In genomic region chr8:81478674-81479073, GRCm38 (mm10) we compare ENCODE assay signal across 10 mouse cellular contexts.
DNase-seq lines count a peak whose midpoint lies in the region; ATAC-seq and TF ChIP-seq lines count a peak whose summit lies in the region.
"Had no signal": no experiment of that assay in that cellular context is flagged by ENCODE, and none has a peak within 500 bp of the region (broad histone marks: within the 10 kb centered on the region; RNA-seq: fewer than 3 reads in every experiment).

No protein-coding gene starts in this region.

- no peak overlapping the region for H3K27ac ChIP-seq in left cerebral cortex, adult 2 months
- H3K27ac ChIP-seq in midbrain, embryonic 16.5 days (ENCODE audit: low read length), result no peak overlapping the region
- H3K27ac ChIP-seq: embryonic facial prominence, embryonic 13.5 days; neural tube, embryonic 12.5 days had no signal

- H3K4me3 ChIP-seq in left cerebral cortex, adult 2 months, result no peak overlapping the region
- H3K4me3 ChIP-seq in midbrain, embryonic 16.5 days (ENCODE audit: low read depth, low read length), result no peak overlapping the region
- H3K4me3 ChIP-seq: embryonic facial prominence, embryonic 13.5 days; neural tube, embryonic 12.5 days had no signal

- no peaks in the 10 kb centered on the region for H3K9me3 ChIP-seq in midbrain, embryonic 16.5 days (replicated peaks; ENCODE audit: control insufficient read depth, low read length, poor library complexity, severe bottlenecking)
- H3K9me3 ChIP-seq: embryonic facial prominence, embryonic 13.5 days; neural tube, embryonic 12.5 days had no signal

- intact Hi-C loops in left cerebral cortex, adult 2 months (cut with DNase I), result loop anchor here (5.0 kb wide), 3 partner anchors 549 to 1364 kb away; no protein-coding TSS in a partner anchor
- intact Hi-C loops in left cerebral cortex, postnatal 4 days (cut with DNase I), result loop anchor here (5.0 kb wide), 1 partner anchor 549 kb away; no protein-coding TSS in a partner anchor

- H3K4me1 ChIP-seq in midbrain, embryonic 16.5 days (ENCODE audit: control insufficient read depth, insufficient read depth, low read length), result no peaks in the 10 kb centered on the region
- H3K4me1 ChIP-seq: embryonic facial prominence, embryonic 13.5 days; neural tube, embryonic 12.5 days had no signal

- 0 out of 2 replicates have a peak, but pooled peaks have one; percentile 42 for ATAC-seq in midbrain, embryonic 16.5 days

- no peaks in the 10 kb centered on the region for H3K36me3 ChIP-seq in midbrain, embryonic 16.5 days (ENCODE audit: control insufficient read depth, insufficient read depth, low read length)
- H3K36me3 ChIP-seq: embryonic facial prominence, embryonic 13.5 days; neural tube, embryonic 12.5 days had no signal

- H3K4me2 ChIP-seq in midbrain, embryonic 16.5 days (ENCODE audit: low read length), result no peak overlapping the region
- H3K4me2 ChIP-seq: embryonic facial prominence, embryonic 13.5 days; neural tube, embryonic 12.5 days had no signal

- H3K9ac ChIP-seq in midbrain, embryonic 16.5 days (ENCODE audit: low read depth, low read length), result no peak overlapping the region
- H3K9ac ChIP-seq: embryonic facial prominence, embryonic 13.5 days; neural tube, embryonic 12.5 days had no signal

- no peaks in the 10 kb centered on the region for H3K27me3 ChIP-seq in midbrain, embryonic 16.5 days (ENCODE audit: control insufficient read depth, insufficient read depth, low read depth, low read length)
- H3K27me3 ChIP-seq: embryonic facial prominence, embryonic 13.5 days; neural tube, embryonic 12.5 days had no signal

- peak; percentile 18 for DNase-seq in adrenal gland, postnatal 14 days
- no peak for DNase-seq in adrenal gland, adult 2 months
- no peak for DNase-seq in left cerebral cortex, adult 2 months (ENCODE audit: extremely low spot score in 1 of 2, low spot score in 2 of 2)
- DNase-seq in left cerebral cortex, postnatal 4 days, result no peak
- peak; percentile 36 for DNase-seq in brain, adult 2 months (ENCODE audit: low read depth, low spot score)
- no peak for DNase-seq in MN1 (ENCODE audit: low spot score)
- no peak for DNase-seq in kidney, postnatal 4 days

- TF ChIP-seq CTCF in left cerebral cortex, adult 2 months (IDR thresholded peaks at IDR 0.05), result peak; percentile 66

- 38% methylated on average over 3 of the region's 3 CpGs for WGBS in midbrain, embryonic 16.5 days

Comparison
In these comparisons a context has a peak if more than half of its experiments do, and no peak if none do; other contexts are left out.
1. DNase-seq: peak in adrenal gland, postnatal 14 days (single experiment) and brain, adult 2 months (single experiment); none in adrenal gland, adult 2 months (single experiment), left cerebral cortex, adult 2 months (0 of 2), left cerebral cortex, postnatal 4 days (single experiment), MN1 (single experiment) and kidney, postnatal 4 days (0 of 2).